Mouse (Mus musculus) embryonic facial prominence, embryonic 11.5 days (tissue): Measurements from ENCODE around the gene Ap4b1. TPM values are rescaled to one million over a fixed set of nuclear protein-coding genes. Genes with fewer than 3 reads are reported as not detected.
"Not testable (repeated sequence)": the region's sequence is repeated elsewhere in the genome, so short reads cannot be mapped to it uniquely, and the experiment has no call there.

ENCODE experiments used
- ATAC-seq: fragments of 200-750 bp; cut with Nextera tagmentation; replicated peaks from 2 replicates; pipeline ENCODE4 v1.8.0; 2017; ENCODE audit warnings: low read depth; ENCODE audit not compliant: insufficient number of reproducible peaks, low FRiP score, low TSS enrichment
- DNase-seq: peaks from one replicate; pipeline ENCODE4 v3.0.0-alpha.2; 2015; ENCODE audit warnings: low spot score
- H3K27ac ChIP-seq: fragments of 300-500 bp; sonication (generic); replicated peaks from 2 replicates; pipeline ENCODE4 v1.5.1; 2014; ENCODE audit warnings: mild to moderate bottlenecking, low read depth, low read length, control low read depth
- H3K27me3 ChIP-seq: fragments of 300-500 bp; sonication (generic); 2 replicates; pipeline ENCODE4 v1.6.1; 2014; ENCODE audit warnings: mild to moderate bottlenecking, low read length, moderate library complexity, mixed read lengths; ENCODE audit not compliant: control insufficient read depth, insufficient read depth
- H3K36me3 ChIP-seq: fragments of 300-500 bp; sonication (generic); replicated peaks from 2 replicates; pipeline ENCODE4 v1.6.1; 2014; ENCODE audit warnings: low read depth, mild to moderate bottlenecking, low read length, moderate library complexity, mixed read lengths; ENCODE audit not compliant: control insufficient read depth, insufficient read depth
- H3K4me1 ChIP-seq: fragments of 300-500 bp; sonication (generic); 2 replicates; pipeline ENCODE4 v1.6.1; 2014; ENCODE audit warnings: low read length, mixed read lengths; ENCODE audit not compliant: control insufficient read depth, insufficient read depth
- H3K4me2 ChIP-seq: fragments of 300-500 bp; sonication (generic); 2 replicates; pipeline ENCODE4 v1.6.1; 2014; ENCODE audit warnings: low read depth, mild to moderate bottlenecking, control low read depth, low read length, moderate library complexity
- H3K4me3 ChIP-seq: fragments of 300-500 bp; sonication (generic); 2 replicates; pipeline ENCODE4 v1.5.1; 2014; ENCODE audit warnings: low read depth, low read length, control low read depth
- H3K9ac ChIP-seq: fragments of 300-500 bp; sonication (generic); replicated peaks from 2 replicates; pipeline ENCODE4 v1.6.1; 2014; ENCODE audit warnings: mild to moderate bottlenecking, control low read depth, low read length
- H3K9me3 ChIP-seq: fragments of 300-500 bp; sonication (generic); replicated peaks from 2 replicates; pipeline ENCODE4 v1.6.1; 2016; ENCODE audit warnings: mild to moderate bottlenecking, low read length, inconsistent platforms, mixed read lengths; ENCODE audit not compliant: control insufficient read depth
- WGBS: fragments of 180-500 bp; shearing (Covaris S2); extraction: QIAGEN DNeasy Blood & Tissue Kit; methylation state at CpG from one replicate; pipeline ENCODE4 v1.1.7; 2014; 5-methylcytosine and 5-hydroxymethylcytosine counted together
- polyA plus RNA-seq: library from polyadenylated mRNA; unstranded; fragments of >200 nt; fragmentation: Nextera tagmentation; extraction: Ambion mirVana; gene quantifications from 2 replicates; pipeline ENCODE4 v1.2.1, GENCODE M21; 2014

Gene Ap4b1
- polyA plus RNA-seq, 1 experiment from 2014 or later, result 22.8 TPM

- Histone ChIP-seq H3K9ac (peak overlapping the region; percentile 87), H3K4me1 (no peaks in the 10 kb centered on the region), H3K27ac (peak overlapping the region; percentile 75; the same call in 1 of the 2 replicates), H3K9me3 (no peaks in the 10 kb centered on the region), H3K4me2 (peak overlapping the region; percentile 69), H3K4me3 (peak overlapping the region; percentile 84), H3K36me3 (peaks cover 2% of the 10 kb centered on the region; the same call in 1 of the 2 replicates), H3K27me3 (no peaks in the 10 kb centered on the region)
- WGBS, result under 1% methylated on average over 14 of the region's 14 CpGs
- no peak for DNase-seq
- ATAC-seq, result no peak; the same call in 1 of the 2 replicates
Measured at GRCm38 (mm10) chr3:103809799-103810150, 455 bp downstream of the Ap4b1 start.

- ATAC-seq, result no peak
- no peak overlapping the region for H3K27ac ChIP-seq
- no peak for DNase-seq
- H3K36me3 ChIP-seq, result peaks cover 5% of the 10 kb centered on the region; the same call in 1 of the 2 replicates
- 86% methylated on average over 6 of the region's 6 CpGs for WGBS
- H3K4me2 ChIP-seq, result no peak overlapping the region
- no peaks in the 10 kb centered on the region for H3K9me3 ChIP-seq
- no peaks in the 10 kb centered on the region for H3K27me3 ChIP-seq
- H3K9ac ChIP-seq, result no peak overlapping the region
- H3K4me1 ChIP-seq, result no peaks in the 10 kb centered on the region
- no peak overlapping the region for H3K4me3 ChIP-seq
Measured at GRCm38 (mm10) chr3:103810967-103811366, 1.6 kb downstream of the Ap4b1 start.

GRCm38 (mm10) chr3:103827548-103827947 lies 18.2 kb downstream of the Ap4b1 start:
- no peaks in the 10 kb centered on the region for H3K9me3 ChIP-seq
- no peak overlapping the region for H3K27ac ChIP-seq
- no peak overlapping the region for H3K4me3 ChIP-seq
- ATAC-seq (no peak), DNase-seq (no peak)
- H3K9ac ChIP-seq, result no peak overlapping the region
- no peaks in the 10 kb centered on the region for H3K4me1 ChIP-seq
- H3K4me2 ChIP-seq, result no peak overlapping the region
- no peaks in the 10 kb centered on the region for H3K27me3 ChIP-seq
- H3K36me3 ChIP-seq, result no peaks in the 10 kb centered on the region

GRCm38 (mm10) chr3:103829036-103829435 lies 19.7 kb downstream of the Ap4b1 start:
- H3K4me1 ChIP-seq, result no peaks in the 10 kb centered on the region
- DNase-seq (no peak), ATAC-seq (no peak)
- H3K27ac ChIP-seq, result no peak overlapping the region
- no peaks in the 10 kb centered on the region for H3K36me3 ChIP-seq
- 84% methylated on average over 3 of the region's 3 CpGs for WGBS
- H3K4me3 ChIP-seq, result no peak overlapping the region
- H3K9me3 ChIP-seq, result no peaks in the 10 kb centered on the region
- no peaks in the 10 kb centered on the region for H3K27me3 ChIP-seq
- no peak overlapping the region for H3K9ac ChIP-seq
- H3K4me2 ChIP-seq, result no peak overlapping the region

- not testable (repeated sequence) for H3K27me3 ChIP-seq, H3K4me2 ChIP-seq, H3K27ac ChIP-seq, H3K4me3 ChIP-seq, H3K9ac ChIP-seq, DNase-seq, ATAC-seq, H3K4me1 ChIP-seq, H3K36me3 ChIP-seq, H3K9me3 ChIP-seq
- whole genome bisulfite sequencing, result 81% methylated on average over 1 of the region's 1 CpGs
Measured at GRCm38 (mm10) chr3:103830681-103831080, 21.4 kb downstream of the Ap4b1 start.

GRCm38 (mm10) chr3:103831146-103831545 lies 21.8 kb downstream of the Ap4b1 start:
- H3K27me3 ChIP-seq, result no peaks in the 10 kb centered on the region
- DNase-seq, result no peak
- H3K27ac ChIP-seq, result no peak overlapping the region
- no peak overlapping the region for H3K4me2 ChIP-seq
- H3K4me3 ChIP-seq, result no peak overlapping the region
- no peaks in the 10 kb centered on the region for H3K36me3 ChIP-seq
- H3K9ac ChIP-seq, result no peak overlapping the region
- H3K9me3 ChIP-seq, result no peaks in the 10 kb centered on the region
- no peak for ATAC-seq
- WGBS, result 81% methylated on average over 7 of the region's 7 CpGs
- no peaks in the 10 kb centered on the region for H3K4me1 ChIP-seq

- Histone ChIP-seq H3K27me3 (no peaks in the 10 kb centered on the region), H3K4me2 (no peak within 1 kb of the TSS), H3K27ac (no peak within 1 kb of the TSS), H3K4me3 (no peak within 1 kb of the TSS), H3K9me3 (no peaks in the 10 kb centered on the region), H3K9ac (no peak within 1 kb of the TSS), H3K36me3 (no peaks in the 10 kb centered on the region), H3K4me1 (no peaks in the 10 kb centered on the region)
- no peak for DNase-seq
- ATAC-seq, result no peak
Measured at GRCm38 (mm10) chr3:103832426-103832825, 23.1 kb downstream of the Ap4b1 start, which contains the start of gene Bcl2l15. Bcl2l15 (plus strand) TSS chr3:103832601.

- Histone ChIP-seq H3K27ac (no peak overlapping the region), H3K9me3 (no peaks in the 10 kb centered on the region), H3K36me3 (no peaks in the 10 kb centered on the region), H3K4me3 (no peak overlapping the region), H3K4me2 (no peak overlapping the region), H3K27me3 (no peaks in the 10 kb centered on the region), H3K9ac (no peak overlapping the region), H3K4me1 (no peaks in the 10 kb centered on the region)
- WGBS, result 88% methylated on average over 2 of the region's 2 CpGs
- DNase-seq (no peak), ATAC-seq (no peak)
Measured at GRCm38 (mm10) chr3:103834001-103834400, 24.7 kb downstream of the Ap4b1 start.
